Mouse (Mus musculus) brain, embryonic 14.5 days (tissue): Measurements from ENCODE around the gene Camta1.

Source experiments
- CTCF ChIP-seq: fragments of 200-500 bp; IDR thresholded peaks from 2 replicates; pipeline ENCODE4 v1.5.1; 2012; ENCODE audit warnings: inconsistent platforms, mild to moderate bottlenecking, moderate library complexity, borderline replicate concordance; ENCODE audit not compliant: insufficient read depth, insufficient read length; ENCODE audit errors: extremely low read depth
- POLR2A ChIP-seq: fragments of 200-500 bp; IDR thresholded peaks from 2 replicates; pipeline ENCODE4 v1.6.1; 2012; ENCODE audit warnings: mild to moderate bottlenecking, inconsistent platforms, borderline replicate concordance; ENCODE audit not compliant: poor library complexity, insufficient read depth, insufficient read length, severe bottlenecking; ENCODE audit errors: extremely low read depth

GRCm38 (mm10) chr4:151046524-151046923 is 815.2 kb downstream of the Camta1 start:
- no peak for TF ChIP-seq CTCF
- TF ChIP-seq POLR2A = no peak
